Mouse (Mus musculus) forebrain, embryonic 12.5 days (tissue): ENCODE data around the gene Mecom. TPM values are rescaled to one million over a fixed set of nuclear protein-coding genes. Genes with fewer than 3 reads are reported as not detected.
A peak's percentile ranks its signal among the peaks of the same experiment; 100 is the strongest.

Experiments
- ATAC-seq: fragments of 200-750 bp; cut with Nextera tagmentation; 2 replicates; pipeline ENCODE4 v1.8.0; 2017; ENCODE audit warnings: moderate TSS enrichment; ENCODE audit not compliant: low FRiP score
- H3K27ac ChIP-seq: fragments of 300-500 bp; sonication (generic); 2 replicates; pipeline ENCODE4 v1.5.1; 2016; ENCODE audit warnings: mild to moderate bottlenecking
- H3K27me3 ChIP-seq: fragments of 300-500 bp; sonication (generic); 2 replicates; pipeline ENCODE4 v1.6.1; 2016; ENCODE audit warnings: mild to moderate bottlenecking
- H3K36me3 ChIP-seq: fragments of 300-500 bp; sonication (generic); replicated peaks from 2 replicates; pipeline ENCODE4 v1.6.1; 2016; ENCODE audit warnings: mild to moderate bottlenecking
- H3K4me1 ChIP-seq: fragments of 300-500 bp; sonication (generic); 2 replicates; pipeline ENCODE4 v1.6.1; 2016
- H3K4me2 ChIP-seq: fragments of 300-500 bp; sonication (generic); 2 replicates; pipeline ENCODE4 v1.6.1; 2016; ENCODE audit warnings: mild to moderate bottlenecking, moderate library complexity
- H3K4me3 ChIP-seq: fragments of 300-500 bp; sonication (generic); replicated peaks from 2 replicates; pipeline ENCODE4 v1.5.1; 2016; ENCODE audit warnings: mild to moderate bottlenecking
- H3K9ac ChIP-seq: fragments of 300-500 bp; sonication (generic); 2 replicates; pipeline ENCODE4 v1.6.1; 2016; ENCODE audit warnings: mild to moderate bottlenecking
- H3K9me3 ChIP-seq: fragments of 300-500 bp; sonication (generic); 2 replicates; pipeline ENCODE4 v1.6.1; 2016
- WGBS: fragments of 180-500 bp; shearing (Covaris S2); methylation state at CpG from one replicate; pipeline ENCODE4 v1.1.7; 2016; 5-methylcytosine and 5-hydroxymethylcytosine counted together
- polyA plus RNA-seq: library from polyadenylated mRNA; unstranded; fragments of >200 nt; fragmentation: Nextera tagmentation; extraction: Ambion mirVana; gene quantifications from 2 replicates; pipeline ENCODE4 v1.2.1, GENCODE M21; 2016

The Mecom gene
- polyA plus RNA-seq, 1 experiment from 2014 or later = 12.2 TPM

- Histone ChIP-seq H3K4me1 (peaks cover 4% of the 10 kb centered on the region), H3K36me3 (no peaks in the 10 kb centered on the region), H3K9me3 (no peaks in the 10 kb centered on the region), H3K9ac (no peak overlapping the region), H3K27ac (no peak overlapping the region), H3K4me2 (no peak overlapping the region), H3K4me3 (no peak overlapping the region), H3K27me3 (peaks cover 21% of the 10 kb centered on the region)
- WGBS = 10% methylated on average over 7 of the region's 7 CpGs
- peak; percentile 63; the same call in 1 of the 2 replicates for ATAC-seq
These were observed 198.5 kb downstream of the Mecom start for GRCm38 (mm10) chr3:30349279-30349678.

- no peak overlapping the region for H3K9ac ChIP-seq
- 90% methylated on average over 4 of the region's 4 CpGs for WGBS
- no peak overlapping the region for H3K27ac ChIP-seq
- ATAC-seq = no peak
- no peaks in the 10 kb centered on the region for H3K27me3 ChIP-seq
- peaks cover 3% of the 10 kb centered on the region for H3K4me1 ChIP-seq
- H3K9me3 ChIP-seq = 0 out of 2 replicates have a peak, but pooled peaks cover 5% of the 10 kb centered on the region
- H3K36me3 ChIP-seq = no peaks in the 10 kb centered on the region
- no peak overlapping the region for H3K4me3 ChIP-seq
- H3K4me2 ChIP-seq = no peak overlapping the region
These were observed 203.7 kb downstream of the Mecom start for GRCm38 (mm10) chr3:30344151-30344550.

GRCm38 (mm10) chr3:30332337-30332736 is 215.5 kb downstream of the Mecom start:
- Histone ChIP-seq H3K9ac (no peak overlapping the region), H3K27me3 (no peaks in the 10 kb centered on the region), H3K4me2 (no peak overlapping the region), H3K4me3 (no peak overlapping the region), H3K27ac (no peak overlapping the region), H3K36me3 (no peaks in the 10 kb centered on the region), H3K9me3 (no peaks in the 10 kb centered on the region), H3K4me1 (no peaks in the 10 kb centered on the region)
- ATAC-seq = no peak
- 88% methylated on average over 6 of the region's 6 CpGs for WGBS

- Histone ChIP-seq H3K27me3 (no peaks in the 10 kb centered on the region), H3K4me2 (no peak overlapping the region), H3K4me3 (no peak overlapping the region), H3K27ac (no peak overlapping the region), H3K9me3 (no peaks in the 10 kb centered on the region), H3K4me1 (no peaks in the 10 kb centered on the region), H3K9ac (no peak overlapping the region), H3K36me3 (no peaks in the 10 kb centered on the region)
- no peak for ATAC-seq
- WGBS = 90% methylated on average over 3 of the region's 3 CpGs
These were observed 217.3 kb downstream of the Mecom start for GRCm38 (mm10) chr3:30330476-30330875.

GRCm38 (mm10) chr3:30330021-30330420 is 217.8 kb downstream of the Mecom start:
- Histone ChIP-seq H3K4me3 (no peak overlapping the region), H3K4me2 (no peak overlapping the region), H3K9me3 (no peaks in the 10 kb centered on the region), H3K27ac (no peak overlapping the region), H3K4me1 (no peaks in the 10 kb centered on the region), H3K27me3 (no peaks in the 10 kb centered on the region), H3K9ac (no peak overlapping the region), H3K36me3 (no peaks in the 10 kb centered on the region)
- ATAC-seq = no peak
- 89% methylated on average over 3 of the region's 3 CpGs for WGBS

- no peaks in the 10 kb centered on the region for H3K9me3 ChIP-seq
- no peaks in the 10 kb centered on the region for H3K36me3 ChIP-seq
- no peak overlapping the region for H3K27ac ChIP-seq
- no peak overlapping the region for H3K4me3 ChIP-seq
- ATAC-seq = no peak
- WGBS = 17% methylated on average over 2 of the region's 2 CpGs
- peaks cover 3% of the 10 kb centered on the region; the same call in 1 of the 2 replicates for H3K27me3 ChIP-seq
- no peak overlapping the region for H3K9ac ChIP-seq
- peaks cover 7% of the 10 kb centered on the region for H3K4me1 ChIP-seq
- no peak overlapping the region for H3K4me2 ChIP-seq
These were observed 232.9 kb downstream of the Mecom start for GRCm38 (mm10) chr3:30314955-30315354.

GRCm38 (mm10) chr3:30308081-30308480 is 239.7 kb downstream of the Mecom start:
- H3K4me1 ChIP-seq = no peaks in the 10 kb centered on the region
- H3K27ac ChIP-seq = no peak overlapping the region
- H3K36me3 ChIP-seq = no peaks in the 10 kb centered on the region
- ATAC-seq = no peak
- 63% methylated on average over 4 of the region's 4 CpGs for WGBS
- no peak overlapping the region for H3K4me3 ChIP-seq
- no peak overlapping the region for H3K4me2 ChIP-seq
- H3K9ac ChIP-seq = no peak overlapping the region
- H3K27me3 ChIP-seq = no peaks in the 10 kb centered on the region
- no peaks in the 10 kb centered on the region for H3K9me3 ChIP-seq

- no peak overlapping the region for H3K9ac ChIP-seq
- H3K4me2 ChIP-seq = no peak overlapping the region
- WGBS = 94% methylated on average over 6 of the region's 6 CpGs
- no peak overlapping the region for H3K4me3 ChIP-seq
- no peaks in the 10 kb centered on the region for H3K27me3 ChIP-seq
- no peak overlapping the region for H3K27ac ChIP-seq
- no peaks in the 10 kb centered on the region for H3K36me3 ChIP-seq
- no peak for ATAC-seq
- no peaks in the 10 kb centered on the region for H3K4me1 ChIP-seq
- no peaks in the 10 kb centered on the region for H3K9me3 ChIP-seq
These were observed 240.2 kb downstream of the Mecom start for GRCm38 (mm10) chr3:30307601-30308000.

- no peaks in the 10 kb centered on the region; the same call in 1 of the 2 replicates for H3K4me1 ChIP-seq
- WGBS = 57% methylated on average over 3 of the region's 3 CpGs
- H3K9me3 ChIP-seq = no peaks in the 10 kb centered on the region
- no peak for ATAC-seq
- H3K27ac ChIP-seq = no peak overlapping the region
- H3K4me3 ChIP-seq = no peak overlapping the region
- H3K27me3 ChIP-seq = no peaks in the 10 kb centered on the region
- H3K4me2 ChIP-seq = no peak overlapping the region
- H3K9ac ChIP-seq = no peak overlapping the region
- no peaks in the 10 kb centered on the region for H3K36me3 ChIP-seq
These were observed 241.7 kb downstream of the Mecom start for GRCm38 (mm10) chr3:30306080-30306479.

- Histone ChIP-seq H3K4me3 (no peak overlapping the region), H3K36me3 (no peaks in the 10 kb centered on the region), H3K4me2 (no peak overlapping the region), H3K4me1 (peaks cover 6% of the 10 kb centered on the region; the same call in 1 of the 2 replicates), H3K27ac (no peak overlapping the region), H3K9ac (no peak overlapping the region), H3K9me3 (no peaks in the 10 kb centered on the region), H3K27me3 (no peaks in the 10 kb centered on the region)
- no peak for ATAC-seq
- WGBS = 65% methylated on average over 1 of the region's 1 CpGs
These were observed 248.3 kb downstream of the Mecom start for GRCm38 (mm10) chr3:30299460-30299859.

GRCm38 (mm10) chr3:30294433-30294832 is 253.4 kb downstream of the Mecom start:
- no peak overlapping the region for H3K27ac ChIP-seq
- no peak for ATAC-seq
- H3K9ac ChIP-seq = no peak overlapping the region
- no peaks in the 10 kb centered on the region for H3K27me3 ChIP-seq
- H3K9me3 ChIP-seq = no peaks in the 10 kb centered on the region
- 93% methylated on average over 5 of the region's 5 CpGs for WGBS
- no peaks in the 10 kb centered on the region for H3K36me3 ChIP-seq
- H3K4me2 ChIP-seq = no peak overlapping the region
- H3K4me3 ChIP-seq = no peak overlapping the region
- 0 out of 2 replicates have a peak, but pooled peaks cover 6% of the 10 kb centered on the region for H3K4me1 ChIP-seq

- Histone ChIP-seq H3K27ac (no peak overlapping the region), H3K9ac (no peak overlapping the region), H3K4me1 (peaks cover 11% of the 10 kb centered on the region; the same call in 1 of the 2 replicates), H3K36me3 (no peaks in the 10 kb centered on the region), H3K27me3 (0 out of 2 replicates have a peak, but pooled peaks cover 7% of the 10 kb centered on the region), H3K9me3 (no peaks in the 10 kb centered on the region), H3K4me3 (no peak overlapping the region), H3K4me2 (no peak overlapping the region)
- ATAC-seq = no peak
- 31% methylated on average over 4 of the region's 4 CpGs for WGBS
These were observed 261.3 kb downstream of the Mecom start for GRCm38 (mm10) chr3:30286529-30286928.

- Histone ChIP-seq H3K27ac (no peak overlapping the region), H3K36me3 (no peaks in the 10 kb centered on the region), H3K27me3 (0 out of 2 replicates have a peak, but pooled peaks cover 7% of the 10 kb centered on the region), H3K4me2 (no peak overlapping the region), H3K4me1 (peaks cover 11% of the 10 kb centered on the region; the same call in 1 of the 2 replicates), H3K9ac (no peak overlapping the region), H3K4me3 (no peak overlapping the region), H3K9me3 (no peaks in the 10 kb centered on the region)
- WGBS = 76% methylated on average over 4 of the region's 4 CpGs
- ATAC-seq = no peak
These were observed 263.7 kb downstream of the Mecom start for GRCm38 (mm10) chr3:30284094-30284493.
